Mouse (Mus musculus): Measurements from ENCODE around the gene Glrp1. TPM values are rescaled to one million over a fixed set of nuclear protein-coding genes. Genes with fewer than 3 reads are reported as not detected.

Glrp1 gene
- polyA plus RNA-seq, 1 experiment from 2014 or later: 0.09 TPM

DNA sequence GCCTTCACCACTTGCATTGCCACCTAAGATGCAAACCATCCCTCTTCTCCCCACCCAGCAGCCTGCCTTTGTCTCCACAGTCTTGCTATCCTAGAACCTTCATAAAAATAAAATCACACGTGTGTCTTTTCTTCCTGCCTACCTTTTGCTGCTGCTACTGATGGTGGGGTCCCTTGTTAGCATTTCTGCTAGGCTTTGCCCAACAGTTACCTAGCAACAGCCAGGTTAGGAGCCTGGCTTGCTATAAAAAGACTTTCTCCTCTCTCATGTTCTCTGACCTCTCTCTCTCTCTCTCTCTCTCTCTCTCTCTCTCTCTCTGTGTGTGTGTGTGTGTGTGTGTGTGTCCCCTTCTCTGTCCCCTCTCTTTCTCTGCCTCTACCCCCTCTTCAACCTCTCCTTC is 48.8 kb downstream of the Glrp1 start:
- H3K27me3 ChIP-seq (ENCODE audit: control insufficient read depth, insufficient read depth, low read length): no peaks in the 10 kb centered on the region
- no peak overlapping the region for H3K4me2 ChIP-seq (ENCODE audit: low read depth, low read length)
- peaks cover 2% of the 10 kb centered on the region; the same call in 1 of the 2 replicates for H3K9me3 ChIP-seq (replicated peaks; ENCODE audit: control insufficient read depth, low read length)
- no peak for ATAC-seq (replicated peaks; ENCODE audit: extremely low read depth, insufficient read depth, low FRiP score)
- no peaks in the 10 kb centered on the region for H3K36me3 ChIP-seq (ENCODE audit: control insufficient read depth, insufficient read depth)
- no peak overlapping the region for H3K9ac ChIP-seq (ENCODE audit: low read length)
- H3K4me1 ChIP-seq (ENCODE audit: control insufficient read depth, insufficient read depth, low read length): peaks cover 10% of the 10 kb centered on the region
- no peak overlapping the region for H3K27ac ChIP-seq (ENCODE audit: low read length)
- no peak overlapping the region for H3K4me3 ChIP-seq (ENCODE audit: low read length)
- 30% methylated on average over 1 of the region's 1 CpGs for WGBS

DNA sequence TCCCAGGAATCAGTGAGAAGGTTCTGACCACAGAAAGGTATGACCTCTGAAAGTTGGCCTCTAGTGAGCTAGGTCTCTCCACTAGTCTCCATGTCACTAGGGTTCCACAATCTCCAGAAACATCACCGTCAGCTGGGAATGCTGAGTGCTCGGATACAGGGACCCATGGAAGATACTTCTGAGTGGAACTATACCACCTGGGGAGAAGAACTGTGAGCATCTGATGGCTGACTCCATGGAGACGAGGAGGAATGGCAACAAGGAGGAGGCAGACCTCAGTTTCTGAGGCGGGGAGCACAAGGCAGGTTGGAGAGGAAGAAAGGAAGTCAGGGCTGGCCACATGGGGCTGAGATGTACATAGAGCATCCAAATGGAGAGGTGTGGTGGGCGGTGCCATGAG is 50.2 kb downstream of the Glrp1 start:
- H3K9ac ChIP-seq (ENCODE audit: low read length): no peak overlapping the region
- peaks cover 2% of the 10 kb centered on the region; the same call in 1 of the 2 replicates for H3K9me3 ChIP-seq (replicated peaks; ENCODE audit: control insufficient read depth, low read length)
- no peak for ATAC-seq (replicated peaks; ENCODE audit: extremely low read depth, insufficient read depth, low FRiP score)
- H3K4me1 ChIP-seq (ENCODE audit: control insufficient read depth, insufficient read depth, low read length): peaks cover 9% of the 10 kb centered on the region
- no peaks in the 10 kb centered on the region for H3K36me3 ChIP-seq (ENCODE audit: control insufficient read depth, insufficient read depth)
- no peak overlapping the region for H3K4me3 ChIP-seq (ENCODE audit: low read length)
- H3K27ac ChIP-seq (ENCODE audit: low read length): no peak overlapping the region
- no peak overlapping the region for H3K4me2 ChIP-seq (ENCODE audit: low read depth, low read length)
- WGBS: 87% methylated on average over 5 of the region's 5 CpGs
- no peaks in the 10 kb centered on the region for H3K27me3 ChIP-seq (ENCODE audit: control insufficient read depth, insufficient read depth, low read length)

DNA sequence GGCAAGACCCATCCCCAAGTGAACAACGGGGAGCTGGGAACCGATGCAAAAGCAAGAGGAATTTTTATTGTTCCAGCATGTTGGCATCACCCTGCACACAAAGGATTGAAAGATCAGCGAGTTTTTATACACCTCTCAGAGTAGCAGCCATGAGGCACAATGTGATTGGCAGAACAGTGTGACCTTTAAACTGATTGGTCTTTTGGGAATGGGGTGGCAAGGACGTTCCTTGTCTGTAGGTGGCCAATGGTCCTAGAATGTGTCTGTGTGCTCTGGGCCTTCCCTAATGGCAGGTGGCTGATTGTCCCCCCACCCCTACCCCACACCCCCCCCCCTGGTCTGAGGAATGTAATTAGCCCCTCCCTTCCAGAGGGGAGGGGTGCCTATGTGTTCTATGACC is 50.7 kb downstream of the Glrp1 start:
- Histone ChIP-seq H3K4me3 (ENCODE audit: low read length) (no peak overlapping the region), H3K9ac (ENCODE audit: low read length) (no peak overlapping the region), H3K4me1 (ENCODE audit: control insufficient read depth, insufficient read depth, low read length) (peaks cover 5% of the 10 kb centered on the region), H3K27me3 (ENCODE audit: control insufficient read depth, insufficient read depth, low read length) (no peaks in the 10 kb centered on the region), H3K36me3 (ENCODE audit: control insufficient read depth, insufficient read depth) (no peaks in the 10 kb centered on the region), H3K27ac (ENCODE audit: low read length) (no peak overlapping the region), H3K4me2 (ENCODE audit: low read depth, low read length) (no peak overlapping the region), H3K9me3 (replicated peaks; ENCODE audit: control insufficient read depth, low read length) (peaks cover 2% of the 10 kb centered on the region; the same call in 1 of the 2 replicates)
- WGBS: 93% methylated on average over 4 of the region's 4 CpGs
- ATAC-seq (replicated peaks; ENCODE audit: extremely low read depth, insufficient read depth, low FRiP score): no peak

- Histone ChIP-seq H3K27me3 (ENCODE audit: control insufficient read depth, insufficient read depth, low read length) (no peaks in the 10 kb centered on the region), H3K36me3 (ENCODE audit: control insufficient read depth, insufficient read depth) (no peaks in the 10 kb centered on the region), H3K9me3 (replicated peaks; ENCODE audit: control insufficient read depth, low read length) (peaks cover 2% of the 10 kb centered on the region; the same call in 1 of the 2 replicates), H3K4me1 (ENCODE audit: control insufficient read depth, insufficient read depth, low read length) (no peaks in the 10 kb centered on the region), H3K4me3 (ENCODE audit: low read length) (no peak overlapping the region), H3K9ac (ENCODE audit: low read length) (no peak overlapping the region), H3K4me2 (ENCODE audit: low read depth, low read length) (no peak overlapping the region), H3K27ac (ENCODE audit: low read length) (no peak overlapping the region)
- 53% methylated on average over 14 of the region's 14 CpGs for WGBS
- ATAC-seq (replicated peaks; ENCODE audit: extremely low read depth, insufficient read depth, low FRiP score): peak; percentile 40; the same call in 1 of the 2 replicates
These were observed 53.3 kb downstream of the Glrp1 start for GRCm38 (mm10) chr1:88456451-88457072.

DNA sequence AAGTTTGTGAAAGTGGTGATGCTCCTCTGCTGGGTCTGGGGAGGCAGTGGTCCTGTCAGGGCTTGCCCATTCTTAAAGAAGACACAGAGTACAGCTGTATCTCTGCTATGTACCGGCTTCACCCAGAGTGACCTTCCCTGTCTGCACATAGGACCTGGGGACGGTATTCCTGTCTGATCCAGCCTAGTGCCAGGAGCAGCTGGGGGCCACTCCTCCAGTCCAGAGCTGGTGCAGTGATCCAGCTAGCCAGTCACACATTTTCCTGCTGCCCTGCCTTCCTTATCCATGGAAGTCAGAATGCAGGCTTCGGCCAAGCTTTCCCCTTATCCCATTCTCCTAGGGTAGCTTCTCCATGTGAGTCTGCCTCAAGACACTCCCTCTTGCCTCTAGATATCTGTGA is 54.1 kb downstream of the Glrp1 start:
- H3K27me3 ChIP-seq (ENCODE audit: control insufficient read depth, insufficient read depth, low read length): no peaks in the 10 kb centered on the region
- WGBS: 48% methylated on average over 3 of the region's 3 CpGs
- no peak for ATAC-seq (replicated peaks; ENCODE audit: extremely low read depth, insufficient read depth, low FRiP score)

GRCm38 (mm10) chr1:88454703-88455102 is 55.2 kb downstream of the Glrp1 start:
- H3K9me3 ChIP-seq (replicated peaks; ENCODE audit: control insufficient read depth, low read length): peaks cover 2% of the 10 kb centered on the region; the same call in 1 of the 2 replicates
- no peak overlapping the region for H3K4me2 ChIP-seq (ENCODE audit: low read depth, low read length)
- no peak for ATAC-seq (replicated peaks; ENCODE audit: extremely low read depth, insufficient read depth, low FRiP score)
- H3K36me3 ChIP-seq (ENCODE audit: control insufficient read depth, insufficient read depth): no peaks in the 10 kb centered on the region
- H3K9ac ChIP-seq (ENCODE audit: low read length): no peak overlapping the region
- H3K27ac ChIP-seq (ENCODE audit: low read length): no peak overlapping the region
- WGBS: 31% methylated on average over 3 of the region's 3 CpGs
- no peaks in the 10 kb centered on the region for H3K27me3 ChIP-seq (ENCODE audit: control insufficient read depth, insufficient read depth, low read length)
- H3K4me1 ChIP-seq (ENCODE audit: control insufficient read depth, insufficient read depth, low read length): no peaks in the 10 kb centered on the region
- H3K4me3 ChIP-seq (ENCODE audit: low read length): no peak overlapping the region

More for the DNA sequence above, 54.1 kb downstream of the Glrp1 start:
- H3K36me3 ChIP-seq (ENCODE audit: control insufficient read depth, insufficient read depth): no peaks in the 10 kb centered on the region
- H3K4me3 ChIP-seq (ENCODE audit: low read length): no peak overlapping the region
- H3K27ac ChIP-seq (ENCODE audit: low read length): no peak overlapping the region
- no peak overlapping the region for H3K9ac ChIP-seq (ENCODE audit: low read length)
- no peaks in the 10 kb centered on the region for H3K4me1 ChIP-seq (ENCODE audit: control insufficient read depth, insufficient read depth, low read length)
- peaks cover 2% of the 10 kb centered on the region; the same call in 1 of the 2 replicates for H3K9me3 ChIP-seq (replicated peaks; ENCODE audit: control insufficient read depth, low read length)
- no peak overlapping the region for H3K4me2 ChIP-seq (ENCODE audit: low read depth, low read length)

DNA sequence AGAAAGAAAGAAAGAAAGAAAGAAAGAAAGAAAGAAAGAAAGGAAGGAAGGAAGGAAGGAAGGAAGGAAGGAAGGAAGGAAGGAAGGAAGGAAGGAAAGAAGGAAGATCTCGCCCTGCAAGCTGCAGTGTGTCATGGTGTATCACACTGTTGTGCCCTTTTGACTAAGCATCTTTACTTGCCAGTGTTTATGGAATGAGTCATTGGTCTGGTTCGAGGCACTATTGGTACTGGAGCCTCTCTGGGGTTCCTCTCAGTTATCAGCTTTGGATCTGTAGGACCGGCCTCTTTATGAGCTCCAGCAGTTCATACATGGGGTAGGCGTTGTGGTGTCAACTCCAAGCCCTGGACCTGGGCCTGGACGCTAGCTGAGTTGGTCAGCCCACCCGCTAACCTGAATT is 57.7 kb downstream of the Glrp1 start:
- no peaks in the 10 kb centered on the region for H3K36me3 ChIP-seq (ENCODE audit: control insufficient read depth, insufficient read depth)
- no peaks in the 10 kb centered on the region for H3K27me3 ChIP-seq (ENCODE audit: control insufficient read depth, insufficient read depth, low read length)
- H3K27ac ChIP-seq (ENCODE audit: low read length): no peak overlapping the region
- H3K4me1 ChIP-seq (ENCODE audit: control insufficient read depth, insufficient read depth, low read length): no peaks in the 10 kb centered on the region
- no peak overlapping the region for H3K4me3 ChIP-seq (ENCODE audit: low read length)
- H3K9ac ChIP-seq (ENCODE audit: low read length): no peak overlapping the region
- H3K4me2 ChIP-seq (ENCODE audit: low read depth, low read length): no peak overlapping the region
- no peak for ATAC-seq (replicated peaks; ENCODE audit: extremely low read depth, insufficient read depth, low FRiP score)
- H3K9me3 ChIP-seq (replicated peaks; ENCODE audit: control insufficient read depth, low read length): no peaks in the 10 kb centered on the region
- WGBS: 76% methylated on average over 6 of the region's 6 CpGs

GRCm38 (mm10) chr1:88450668-88451067 is 59.2 kb downstream of the Glrp1 start:
- Histone ChIP-seq H3K36me3 (ENCODE audit: control insufficient read depth, insufficient read depth) (no peaks in the 10 kb centered on the region), H3K9ac (ENCODE audit: low read length) (no peak overlapping the region), H3K4me3 (ENCODE audit: low read length) (no peak overlapping the region), H3K4me2 (ENCODE audit: low read depth, low read length) (no peak overlapping the region), H3K9me3 (replicated peaks; ENCODE audit: control insufficient read depth, low read length) (no peaks in the 10 kb centered on the region), H3K27me3 (ENCODE audit: control insufficient read depth, insufficient read depth, low read length) (no peaks in the 10 kb centered on the region), H3K27ac (ENCODE audit: low read length) (no peak overlapping the region), H3K4me1 (ENCODE audit: control insufficient read depth, insufficient read depth, low read length) (no peaks in the 10 kb centered on the region)
- WGBS: 81% methylated on average over 4 of the region's 4 CpGs
- ATAC-seq (replicated peaks; ENCODE audit: extremely low read depth, insufficient read depth, low FRiP score): no peak
